Mouse (Mus musculus) CH12.LX (cell line): Measurements from ENCODE around the gene Kif3b. TPM values are rescaled to one million over a fixed set of nuclear protein-coding genes. Genes with fewer than 3 reads are reported as not detected.
A peak's percentile ranks its signal among the peaks of the same experiment; 100 is the strongest.

Experiments
- DNase-seq: peaks from one replicate; pipeline ENCODE4 v3.0.0-alpha.2; 2013; ENCODE audit errors: extremely low read depth
- H3K27ac ChIP-seq: 2 replicates; pipeline ENCODE4 v1.5.1; 2012; ENCODE audit warnings: low read depth, mild to moderate bottlenecking, control low read depth, moderate library complexity; ENCODE audit not compliant: insufficient read depth
- H3K27me3 ChIP-seq: replicated peaks from 2 replicates; pipeline ENCODE3; 2012; ENCODE audit warnings: inconsistent platforms
- H3K36me3 ChIP-seq, 2 experiments: replicated peaks in 1 of 2; 2 replicates each; pipeline versions ENCODE3 to v1.6.1; 2012; ENCODE audit warnings: inconsistent platforms in 1 of 2, low read length in 1 of 2, mild to moderate bottlenecking in 1 of 2, mixed read lengths in 1 of 2, moderate library complexity in 1 of 2; ENCODE audit not compliant: control insufficient read depth in 1 of 2, insufficient read depth in 1 of 2
- H3K4me1 ChIP-seq, 2 experiments: 2 replicates each; pipeline ENCODE4 v1.6.1; 2012; ENCODE audit warnings: inconsistent platforms in 1 of 2, moderate library complexity in 1 of 2; ENCODE audit not compliant: insufficient read depth in 2 of 2, control insufficient read depth in 1 of 2
- H3K4me2 ChIP-seq: 2 replicates; pipeline ENCODE4 v1.6.1; 2012; ENCODE audit warnings: low read depth, mild to moderate bottlenecking, control low read depth; ENCODE audit not compliant: poor library complexity, insufficient read depth, severe bottlenecking
- H3K4me3 ChIP-seq, 3 experiments: fragments of 150-350 bp in 1 of 3; sonication (generic) in 1 of 3; replicated peaks in 1 of 3; 2 replicates each; pipeline versions ENCODE3 to v1.5.1; 2011 to 2012; ENCODE audit warnings: low read depth in 2 of 3, low read length in 2 of 3, mild to moderate bottlenecking in 2 of 3, moderate library complexity in 2 of 3, control low read depth in 1 of 3, improper control_type of control experiment in 1 of 3, inconsistent platforms in 1 of 3, mixed read lengths in 1 of 3; ENCODE audit not compliant: poor library complexity in 1 of 3
- H3K79me2 ChIP-seq: replicated peaks from 2 replicates; pipeline ENCODE4 v1.6.1; 2012; ENCODE audit warnings: mild to moderate bottlenecking, moderate library complexity; ENCODE audit not compliant: control insufficient read depth, poor library complexity, insufficient read depth, severe bottlenecking; ENCODE audit errors: extremely low read depth
- H3K9ac ChIP-seq: 2 replicates; pipeline ENCODE4 v1.6.1; 2012; ENCODE audit warnings: low read depth, mild to moderate bottlenecking, control low read depth, moderate library complexity; ENCODE audit not compliant: insufficient read depth
- H3K9me3 ChIP-seq: replicated peaks from 2 replicates; pipeline ENCODE3; 2012; ENCODE audit warnings: low read length, inconsistent platforms, mixed read lengths
- BHLHE40 ChIP-seq: IDR thresholded peaks from 2 replicates; pipeline ENCODE4 v1.6.1; 2011; ENCODE audit warnings: mild to moderate bottlenecking, low read depth, low read length, improper control_type of control experiment
- CHD1 ChIP-seq: IDR thresholded peaks from 2 replicates; pipeline ENCODE4 v1.6.1; 2012; ENCODE audit warnings: low read depth, low read length, improper control_type of control experiment, inconsistent platforms
- CHD2 ChIP-seq: IDR thresholded peaks from 2 replicates; pipeline ENCODE4 v1.6.1; 2011; ENCODE audit warnings: low read length, improper control_type of control experiment
- CTCF ChIP-seq, 2 experiments: IDR thresholded peaks in 1 of 2; conservative IDR thresholded peaks in 1 of 2; 2 replicates each; pipeline ENCODE4 v1.5.1; 2011 to 2012; ENCODE audit warnings: low read depth in 2 of 2, low read length in 2 of 2, improper control_type of control experiment in 1 of 2, inconsistent platforms in 1 of 2, mild to moderate bottlenecking in 1 of 2, moderate library complexity in 1 of 2
- E2F4 ChIP-seq: IDR thresholded peaks from 2 replicates; pipeline ENCODE4 v1.6.1; 2011; ENCODE audit warnings: low read depth, low read length, improper control_type of control experiment; ENCODE audit not compliant: insufficient replicate concordance
- ELF1 ChIP-seq: IDR thresholded peaks from 2 replicates; pipeline ENCODE4 v1.6.1; 2014; ENCODE audit warnings: low read depth, mild to moderate bottlenecking, inconsistent platforms, low read length, improper control_type of control experiment
- EP300 ChIP-seq: IDR thresholded peaks from 2 replicates; pipeline ENCODE4 v1.6.1; 2011; ENCODE audit warnings: low read length, improper control_type of control experiment
- ETS1 ChIP-seq: conservative IDR thresholded peaks from 2 replicates; pipeline ENCODE4 v1.6.1; 2012; ENCODE audit warnings: low read depth, mild to moderate bottlenecking, inconsistent platforms, low read length, improper control_type of control experiment, moderate library complexity
- GABPA ChIP-seq: IDR thresholded peaks from 2 replicates; pipeline ENCODE4 v1.6.1; 2012; ENCODE audit warnings: low read depth, low read length, improper control_type of control experiment, inconsistent platforms; ENCODE audit not compliant: insufficient replicate concordance
- HCFC1 ChIP-seq: IDR thresholded peaks from 2 replicates; pipeline ENCODE4 v1.6.1; 2012; ENCODE audit warnings: low read depth, mild to moderate bottlenecking, inconsistent platforms, low read length, improper control_type of control experiment
- IRF4 ChIP-seq: IDR thresholded peaks from 2 replicates; pipeline ENCODE4 v1.6.1; 2014; ENCODE audit warnings: low read depth, mild to moderate bottlenecking, inconsistent platforms, low read length, improper control_type of control experiment
- JUN ChIP-seq: IDR thresholded peaks from 2 replicates; pipeline ENCODE4 v1.6.1; 2011; ENCODE audit warnings: low read depth, mild to moderate bottlenecking, low read length, improper control_type of control experiment, moderate library complexity; ENCODE audit not compliant: insufficient read depth
- JUND ChIP-seq: conservative IDR thresholded peaks from 2 replicates; pipeline ENCODE4 v1.6.1; 2011; ENCODE audit warnings: low read depth, low read length, improper control_type of control experiment
- KAT2A ChIP-seq: IDR thresholded peaks from 2 replicates; pipeline ENCODE4 v1.6.1; 2012; ENCODE audit warnings: low read length, improper control_type of control experiment, inconsistent platforms; ENCODE audit not compliant: insufficient replicate concordance
- MAFK ChIP-seq: IDR thresholded peaks from 2 replicates; pipeline ENCODE4 v1.6.1; 2011; ENCODE audit warnings: low read length, improper control_type of control experiment; ENCODE audit not compliant: insufficient replicate concordance
- MAX ChIP-seq: IDR thresholded peaks from 2 replicates; pipeline ENCODE4 v1.6.1; 2011; ENCODE audit warnings: low read length, improper control_type of control experiment
- MAZ ChIP-seq: IDR thresholded peaks from 2 replicates; pipeline ENCODE4 v1.6.1; 2012; ENCODE audit warnings: low read depth, mild to moderate bottlenecking, inconsistent platforms, low read length, improper control_type of control experiment, moderate library complexity
- MEF2A ChIP-seq: IDR thresholded peaks from 2 replicates; pipeline ENCODE4 v1.6.1; 2014; ENCODE audit warnings: low read depth, mild to moderate bottlenecking, inconsistent platforms, low read length, improper control_type of control experiment, borderline replicate concordance
- MXI1 ChIP-seq: IDR thresholded peaks from 2 replicates; pipeline ENCODE4 v1.6.1; 2011; ENCODE audit warnings: mild to moderate bottlenecking, low read depth, low read length, improper control_type of control experiment
- MYC ChIP-seq: IDR thresholded peaks from 2 replicates; pipeline ENCODE4 v1.6.1; 2011; ENCODE audit warnings: low read depth, mild to moderate bottlenecking, improper control_type of control experiment, low read length
- NELFE ChIP-seq: IDR thresholded peaks from 2 replicates; pipeline ENCODE4 v1.6.1; 2011; ENCODE audit warnings: low read depth, low read length, improper control_type of control experiment
- NRF1 ChIP-seq: IDR thresholded peaks from 2 replicates; pipeline ENCODE4 v1.6.1; 2014; ENCODE audit warnings: low read depth, mild to moderate bottlenecking, inconsistent platforms, low read length, improper control_type of control experiment, moderate library complexity
- PAX5 ChIP-seq: IDR thresholded peaks from 2 replicates; pipeline ENCODE4 v1.6.1; 2012; ENCODE audit warnings: low read length, inconsistent platforms, mixed read lengths
- POLR2A ChIP-seq: IDR thresholded peaks from 2 replicates; pipeline ENCODE4 v1.6.1; 2011; ENCODE audit warnings: low read depth, mild to moderate bottlenecking, improper control_type of control experiment, low read length
- POLR2AphosphoS2 ChIP-seq: IDR thresholded peaks from 2 replicates; pipeline ENCODE4 v1.6.1; 2011; ENCODE audit warnings: low read depth, low read length, improper control_type of control experiment
- RAD21 ChIP-seq: IDR thresholded peaks from 2 replicates; pipeline ENCODE4 v1.6.1; 2011; ENCODE audit warnings: low read depth, mild to moderate bottlenecking, low read length, improper control_type of control experiment, moderate library complexity
- RCOR1 ChIP-seq: conservative IDR thresholded peaks from 2 replicates; pipeline ENCODE4 v1.6.1; 2012; ENCODE audit warnings: low read depth, mild to moderate bottlenecking, inconsistent platforms, low read length, improper control_type of control experiment
- SIN3A ChIP-seq: IDR thresholded peaks from 2 replicates; pipeline ENCODE4 v1.6.1; 2012; ENCODE audit warnings: low read length, improper control_type of control experiment, inconsistent platforms
- SMC3 ChIP-seq: IDR thresholded peaks from 2 replicates; pipeline ENCODE4 v1.6.1; 2011; ENCODE audit warnings: low read depth, low read length, improper control_type of control experiment
- TBP ChIP-seq: conservative IDR thresholded peaks from 2 replicates; pipeline ENCODE4 v1.6.1; 2011; ENCODE audit warnings: low read depth, low read length, improper control_type of control experiment
- TCF12 ChIP-seq: IDR thresholded peaks from 2 replicates; pipeline ENCODE4 v1.6.1; 2014; ENCODE audit warnings: low read depth, mild to moderate bottlenecking, inconsistent platforms, low read length, improper control_type of control experiment
- UBTF ChIP-seq: IDR thresholded peaks from 2 replicates; pipeline ENCODE4 v1.6.1; 2012; ENCODE audit warnings: low read depth, mild to moderate bottlenecking, inconsistent platforms, low read length, improper control_type of control experiment, moderate library complexity
- USF1 ChIP-seq: IDR thresholded peaks from 2 replicates; pipeline ENCODE4 v1.6.1; 2014; ENCODE audit warnings: low read depth, mild to moderate bottlenecking, inconsistent platforms, low read length, improper control_type of control experiment
- USF2 ChIP-seq: conservative IDR thresholded peaks from 2 replicates; pipeline ENCODE4 v1.6.1; 2011; ENCODE audit warnings: low read depth, low read length, improper control_type of control experiment
- ZC3H11A ChIP-seq: IDR thresholded peaks from 2 replicates; pipeline ENCODE4 v1.6.1; 2012; ENCODE audit warnings: low read depth, mild to moderate bottlenecking, inconsistent platforms, low read length, improper control_type of control experiment
- ZKSCAN1 ChIP-seq: IDR thresholded peaks from 2 replicates; pipeline ENCODE4 v1.6.1; 2012; ENCODE audit warnings: low read depth, inconsistent platforms, low read length, improper control_type of control experiment, borderline replicate concordance
- ZMIZ1 ChIP-seq: IDR thresholded peaks from 2 replicates; pipeline ENCODE4 v1.6.1; 2012; ENCODE audit warnings: low read depth, mild to moderate bottlenecking, inconsistent platforms, low read length, improper control_type of control experiment
- ZNF384 ChIP-seq: IDR thresholded peaks from 2 replicates; pipeline ENCODE4 v1.6.1; 2012; ENCODE audit warnings: low read depth, low read length, improper control_type of control experiment, inconsistent platforms
- dilution Hi-C: fragments of 300-500 bp; cut with MboI; formaldehyde crosslinking; loops from 2 replicates; pipeline ENCODE4 v1.14.3; 2020; ENCODE audit warnings: low sequenced_read_pairs; ENCODE audit not compliant: extremely low pct_unique_long_range_greater_than_20kb, extremely low pct_ligation_motif_present
- in situ Hi-C: fragments of 300-500 bp; cut with MboI; formaldehyde crosslinking; loops from 3 replicates; pipeline ENCODE4 v1.14.3; 2019; ENCODE audit warnings: low sequenced_read_pairs, low pct_ligation_motif_present, low pct_unique_long_range_greater_than_20kb, mixed read lengths
- polyA plus RNA-seq: library from polyadenylated mRNA; unstranded; fragments of >175 nt; gene quantifications from 2 replicates; pipeline ENCODE4 v1.2.1, GENCODE M21; 2012; ENCODE audit warnings: low read depth; ENCODE audit not compliant: insufficient read length
- total RNA-seq, 2 experiments: library from RNA; depleted of rRNA; stranded (reverse); fragments of 300-350 nt in 1 of 2; fragments of >200 nt in 1 of 2; gene quantifications; 2 replicates each; pipeline ENCODE4 v1.2.3; 2012 to 2014

Kif3b gene
- total and polyA plus RNA-seq, 3 experiments: 8.5 to 16.5 (median 10.6) TPM

- dilution Hi-C loops: no loop called here
- H3K27me3 ChIP-seq: no peaks in the 10 kb centered on the region
- peaks cover 31 to 51% of the 10 kb centered on the region in 2 experiments for H3K36me3 ChIP-seq
- H3K4me1 ChIP-seq: peaks cover 28 to 63% of the 10 kb centered on the region in 2 experiments
- TF ChIP-seq CTCF (conservative IDR thresholded peaks at IDR 0.05 in 1 of 2, IDR thresholded peaks at IDR 0.05 in 1 of 2; ENCODE audit: low read depth in 2 of 2, low read length in 2 of 2) (no peak), POLR2A (no peak), SIN3A (peak; percentile 72; the same call in 1 of the 2 replicates), MAFK (no peak), TBP (no peak), PAX5 (no peak), UBTF (no peak), MXI1 (peak; percentile 49; the same call in 1 of the 2 replicates), RCOR1 (no peak), MYC (peak; percentile 75; the same call in 1 of the 2 replicates), JUN (no peak), E2F4 (no peak), IRF4 (peak; percentile 68), ELF1 (no peak), BHLHE40 (peak; percentile 93), ZNF384 (no peak; the same call in 1 of the 2 replicates), EP300 (peak; percentile 85), MEF2A (peak; percentile 89), CHD2 (peak; percentile 76), USF2 (no peak), ZMIZ1 (no peak), HCFC1 (no peak), USF1 (no peak), CHD1 (no peak; the same call in 1 of the 2 replicates), TCF12 (peak; percentile 82), MAX (peak; percentile 52; the same call in 1 of the 2 replicates), MAZ (0 out of 2 replicates have a peak, but pooled peaks have one; percentile 32), ETS1 (peak; percentile 89), NELFE (no peak), JUND (peak; percentile 52; the same call in 1 of the 2 replicates), GABPA (no peak), ZKSCAN1 (no peak), POLR2AphosphoS2 (no peak), SMC3 (peak; percentile 9; the same call in 1 of the 2 replicates), RAD21 (no peak; the same call in 1 of the 2 replicates), ZC3H11A (no peak), KAT2A (no peak), NRF1 (no peak)
- in situ Hi-C loops: no loop called here
- H3K27ac ChIP-seq: peak overlapping the region; percentile 76
- peaks cover 12% of the 10 kb centered on the region for H3K9me3 ChIP-seq
- H3K4me3 ChIP-seq: no peak overlapping the region
- DNase-seq: no peak
- H3K79me2 ChIP-seq: no peaks in the 10 kb centered on the region
- peak overlapping the region; percentile 30; the same call in 1 of the 2 replicates for H3K4me2 ChIP-seq
- no peak overlapping the region for H3K9ac ChIP-seq
These were observed 31.1 kb upstream of the Kif3b start for GRCm38 (mm10) chr2:153259864-153260674.
